Mouse (Mus musculus) left cerebral cortex, postnatal 4 days (tissue): ENCODE results near the gene Eif3g. TPM values are rescaled to one million over a fixed set of nuclear protein-coding genes. Genes with fewer than 3 reads are reported as not detected.

Source experiments
- DNase-seq: peaks from one replicate; pipeline ENCODE4 v3.0.0-alpha.2; 2022
- intact Hi-C: fragments of 180-260 bp; cut with DNase I; formaldehyde crosslinking; loops from one replicate; pipeline ENCODE4 v1.15.1; 2025
- total RNA-seq, 2 experiments: library from RNA; stranded (reverse); gene quantifications; 2 replicates each; pipeline ENCODE4 v1.2.3; 2021

Gene Eif3g
- total RNA-seq: 100 to 1,000 TPM; 144 to 147 TPM

DNA sequence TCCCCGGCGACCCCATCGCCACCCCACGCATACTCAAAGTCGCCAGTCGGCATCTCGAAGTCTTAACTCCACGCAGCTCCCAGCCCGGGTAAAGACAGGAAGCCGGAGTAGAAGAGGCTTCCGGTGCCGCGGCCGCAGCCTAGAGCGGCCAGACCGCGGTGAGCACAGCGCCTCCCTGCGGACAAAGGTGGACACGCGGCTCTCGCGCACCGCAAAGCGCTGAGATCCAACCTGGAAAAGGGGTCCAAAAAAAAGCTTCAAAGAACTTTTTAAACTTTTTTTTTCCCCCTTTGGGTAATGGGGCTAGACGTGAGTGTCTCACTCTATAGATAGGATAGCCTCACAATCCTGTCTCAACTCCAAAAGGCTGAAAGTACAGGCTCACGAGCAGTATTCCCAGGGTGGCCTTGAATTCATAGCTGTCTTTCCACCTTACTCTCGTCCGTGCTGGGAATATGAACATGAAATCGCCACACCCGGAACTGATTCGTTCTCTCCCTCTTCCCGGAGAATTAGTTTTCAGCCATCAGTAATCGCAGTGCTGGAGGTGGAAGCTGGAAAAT, at the start of gene Eif3g:
Gene Eif3g (minus strand): TSS at position 113 of the 563 bp plus-strand sequence.
- intact Hi-C loops: no loop called here
- DNase-seq: peak; percentile 87

- no peak for DNase-seq
- intact Hi-C loops: no loop called here
These were observed 47.9 kb upstream of the Eif3g start for GRCm38 (mm10) chr9:20946066-20946880.

DNA sequence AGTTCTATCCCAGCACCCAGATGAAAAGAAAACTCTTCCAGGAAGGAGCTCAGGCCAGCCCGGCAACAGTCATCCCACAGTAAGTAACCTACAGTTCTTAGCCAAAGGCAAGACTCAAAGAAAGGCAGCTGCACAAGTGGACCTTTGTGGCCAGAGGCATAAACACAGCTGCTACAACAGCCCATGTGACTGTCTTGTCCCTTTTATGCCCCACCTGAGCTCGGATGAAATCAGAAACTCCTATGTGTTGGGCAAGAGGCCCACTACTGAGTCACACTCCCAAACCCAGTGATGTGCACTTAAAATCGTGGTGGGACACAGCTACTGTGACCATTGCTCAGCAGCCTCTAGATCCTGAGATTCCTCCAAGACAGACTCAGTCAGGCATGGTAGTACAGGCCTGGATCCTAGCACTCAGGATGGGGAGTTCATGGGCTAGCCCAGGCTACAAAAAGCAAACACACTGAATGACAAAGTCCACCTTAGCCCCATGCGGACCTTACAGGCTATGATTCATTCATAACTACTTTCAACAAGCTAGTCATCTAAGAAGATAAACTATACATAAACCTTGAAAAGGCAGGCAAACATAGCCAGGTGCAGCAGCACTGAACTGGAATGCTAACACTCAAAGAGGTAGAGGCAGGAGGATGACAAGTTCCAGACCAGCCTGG, 46.4 kb upstream of the Eif3g start:
- no peak for DNase-seq
- intact Hi-C loops: no loop called here

DNA sequence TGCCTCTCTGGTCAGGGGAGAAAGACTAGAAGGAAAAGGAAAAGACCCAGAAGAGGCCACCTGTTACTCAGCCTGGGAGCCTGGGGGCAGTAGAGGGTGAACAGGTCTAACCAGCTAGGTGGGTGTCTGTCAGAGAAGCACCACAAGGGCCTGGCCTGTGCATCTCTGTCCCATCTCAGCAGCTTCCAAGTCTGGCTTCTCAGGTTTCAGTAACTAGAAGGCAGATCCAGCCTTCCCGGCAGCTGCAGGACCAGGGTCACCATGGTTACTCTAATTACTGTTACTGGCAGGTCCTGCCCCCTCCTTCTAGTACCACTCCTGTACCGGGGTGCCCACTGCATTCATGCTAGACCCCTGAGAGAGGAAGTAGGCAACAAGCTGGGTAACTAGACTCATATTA, 45.5 kb upstream of the Eif3g start:
- intact Hi-C loops: no loop called here
- no peak for DNase-seq

GRCm38 (mm10) chr9:20943396-20943795, 45.0 kb upstream of the Eif3g start:
- no peak for DNase-seq
- intact Hi-C loops: no loop called here

GRCm38 (mm10) chr9:20923258-20923657, 24.8 kb upstream of the Eif3g start:
- no peak for DNase-seq
- intact Hi-C loops: no loop called here

DNA sequence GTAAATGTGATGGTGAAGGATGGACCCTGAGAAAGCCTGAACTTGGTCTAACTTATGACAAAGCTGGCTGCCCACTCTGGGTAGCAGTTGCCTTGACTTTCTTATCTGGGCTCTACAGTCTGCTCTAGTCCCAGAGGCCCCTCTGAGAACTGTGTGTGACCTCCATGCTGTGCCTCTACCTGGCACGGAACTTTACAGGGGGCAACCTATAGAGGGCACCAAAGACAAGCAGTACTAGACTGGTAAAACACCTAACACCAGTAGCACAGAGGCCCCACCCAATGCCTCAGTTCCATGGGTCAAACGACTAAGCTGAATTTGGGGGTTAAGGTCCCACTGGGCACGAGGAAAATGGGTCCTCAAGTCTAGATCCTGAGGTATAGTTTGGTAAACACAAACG, 17.7 kb upstream of the Eif3g start:
- no peak for DNase-seq
- intact Hi-C loops: no loop called here

DNA sequence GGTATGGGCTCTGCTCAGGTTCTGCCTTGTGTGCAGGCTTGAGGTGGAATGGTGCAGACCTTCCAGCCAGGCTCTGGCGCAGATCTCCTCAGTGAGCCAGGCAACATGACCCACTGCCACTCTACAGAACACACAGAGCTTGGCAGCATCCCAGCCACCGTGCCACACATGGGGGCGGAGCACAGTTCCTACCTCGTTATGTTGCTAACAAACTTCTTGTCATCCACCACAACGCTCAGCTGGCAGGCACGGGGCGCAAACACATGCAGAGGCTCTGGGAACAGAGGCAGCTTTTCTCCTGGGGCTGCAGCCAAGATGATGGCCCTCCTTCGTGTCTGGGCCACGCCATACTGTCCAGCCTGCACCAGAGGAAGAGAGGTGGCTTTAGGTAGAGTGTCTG, 11.5 kb upstream of the Eif3g start:
- intact Hi-C loops: no loop called here
- no peak for DNase-seq

GRCm38 (mm10) chr9:20902174-20902491, 3.7 kb upstream of the Eif3g start:
- intact Hi-C loops: loop anchor here (5.0 kb wide), 1 partner anchor 95 kb away; no protein-coding TSS in a partner anchor
- no peak for DNase-seq

GRCm38 (mm10) chr9:20901466-20902173, 3.2 kb upstream of the Eif3g start:
- DNase-seq: no peak
- intact Hi-C loops: loop anchor here (5.0 kb wide), 1 partner anchor 96 kb away; no protein-coding TSS in a partner anchor

DNA sequence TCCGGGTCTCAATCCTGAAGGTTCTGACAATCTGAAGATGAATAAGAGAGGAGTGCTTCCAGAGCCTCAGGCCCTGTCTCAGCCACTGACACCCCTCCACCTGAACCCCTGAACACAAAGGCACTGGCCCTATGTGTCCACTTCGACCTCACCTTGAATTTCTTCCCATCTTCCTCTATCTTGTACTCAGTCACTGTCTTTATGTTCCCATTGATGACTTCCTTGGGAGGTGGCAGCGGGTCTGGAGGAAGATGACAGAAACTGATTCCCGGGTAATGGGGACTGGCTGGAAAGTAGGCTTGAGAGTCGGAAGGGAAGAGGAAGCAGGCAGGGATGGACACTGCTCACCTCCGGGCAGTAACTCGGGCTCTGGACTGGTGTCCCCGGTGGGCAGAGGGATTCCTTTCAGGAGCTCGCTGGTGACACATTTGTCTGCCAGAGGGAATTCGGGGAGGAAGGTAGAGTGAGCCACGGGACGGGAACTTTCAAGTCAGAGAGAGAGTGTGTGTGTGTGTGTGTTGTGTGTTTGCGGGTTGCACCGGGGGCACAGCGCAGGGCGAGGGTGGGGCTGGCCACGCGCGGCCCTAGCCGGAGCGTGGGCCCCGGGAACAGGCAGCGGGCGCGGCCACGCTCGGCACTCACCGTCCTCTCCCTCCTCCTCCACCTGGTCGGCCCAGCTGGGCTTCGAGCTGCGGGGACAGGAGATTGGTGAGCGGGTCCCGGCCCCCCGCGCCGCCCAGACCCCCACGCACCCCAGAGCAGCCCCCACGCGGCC, 500 bp downstream of the Eif3g start:
- DNase-seq: no peak
- intact Hi-C loops: no loop called here

DNA sequence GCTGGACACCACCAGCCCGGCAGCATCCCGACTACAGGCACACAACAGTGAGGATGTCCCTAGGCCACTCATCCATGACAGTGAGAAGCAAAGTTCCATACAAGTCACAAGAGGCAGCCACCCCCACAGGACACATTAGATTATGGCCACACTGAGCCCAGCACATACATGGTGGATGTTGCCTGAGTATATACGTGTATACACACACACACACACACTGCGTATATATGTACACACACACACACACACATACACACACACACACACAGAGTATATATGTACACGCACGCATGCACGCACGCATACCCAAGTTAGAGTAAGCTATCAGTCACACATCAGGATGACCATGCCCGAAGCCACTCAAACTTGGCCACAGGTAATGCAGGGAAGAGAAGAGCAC, 3.0 kb downstream of the Eif3g start:
- intact Hi-C loops: no loop called here
- DNase-seq: no peak

DNA sequence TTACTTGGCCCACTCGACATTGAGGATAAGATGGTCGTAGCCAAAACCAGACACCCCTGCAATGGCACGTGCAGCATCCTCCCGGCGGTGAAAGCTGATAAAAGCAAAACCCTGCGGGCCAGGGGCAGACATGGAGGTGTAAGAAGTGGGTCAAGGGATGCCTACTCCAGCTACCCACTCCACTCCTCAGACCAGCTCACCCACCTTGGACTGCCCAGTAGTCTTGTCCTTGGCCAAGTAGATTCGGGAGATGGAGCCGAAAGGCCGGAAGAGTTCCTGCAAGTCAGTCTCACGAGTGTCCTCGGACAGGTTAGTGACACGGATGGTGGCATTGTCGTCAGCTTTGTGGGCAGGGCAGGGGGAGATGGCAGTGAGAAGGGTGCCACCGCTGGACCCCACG, 3.8 kb downstream of the Eif3g start:
- intact Hi-C loops: no loop called here

DNA sequence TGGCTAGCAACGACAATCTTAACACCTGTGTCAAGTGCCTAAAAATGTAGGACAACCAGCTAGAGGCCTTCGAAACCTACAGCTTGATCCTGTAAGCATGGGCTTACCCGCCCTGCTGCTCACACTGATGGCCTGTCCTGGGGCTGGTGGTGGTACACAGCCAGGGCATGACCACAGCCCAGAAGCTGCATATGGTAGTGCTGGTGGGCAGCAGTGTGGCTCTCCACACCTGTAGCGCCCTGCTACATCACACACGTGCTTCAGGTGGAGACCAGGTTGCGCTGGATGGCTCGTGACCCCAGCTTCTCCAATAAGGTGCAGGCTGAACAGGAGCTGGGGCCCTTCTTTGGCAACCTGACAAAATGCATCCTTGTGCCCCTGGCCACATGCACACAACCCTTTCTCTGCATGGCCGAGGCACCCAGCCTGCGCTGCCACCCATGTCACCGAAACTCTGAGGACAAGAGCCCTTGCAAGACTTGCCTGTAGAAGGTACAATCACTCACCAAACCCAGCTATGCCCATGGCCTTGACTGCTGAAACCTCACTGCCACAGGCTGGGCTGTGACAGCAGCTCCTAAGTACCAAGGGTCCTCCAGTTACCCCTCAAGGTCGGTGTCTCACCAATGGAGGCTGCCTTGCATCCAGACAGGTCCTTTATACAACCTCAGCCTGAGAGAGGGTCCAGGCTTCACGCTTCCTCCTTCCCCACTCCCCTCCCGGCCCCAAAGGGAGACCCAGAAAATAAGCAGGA, 4.7 kb downstream of the Eif3g start:
- no peak for DNase-seq
- intact Hi-C loops: no loop called here

More for the DNA sequence above, 3.8 kb downstream of the Eif3g start:
- DNase-seq: no peak

DNA sequence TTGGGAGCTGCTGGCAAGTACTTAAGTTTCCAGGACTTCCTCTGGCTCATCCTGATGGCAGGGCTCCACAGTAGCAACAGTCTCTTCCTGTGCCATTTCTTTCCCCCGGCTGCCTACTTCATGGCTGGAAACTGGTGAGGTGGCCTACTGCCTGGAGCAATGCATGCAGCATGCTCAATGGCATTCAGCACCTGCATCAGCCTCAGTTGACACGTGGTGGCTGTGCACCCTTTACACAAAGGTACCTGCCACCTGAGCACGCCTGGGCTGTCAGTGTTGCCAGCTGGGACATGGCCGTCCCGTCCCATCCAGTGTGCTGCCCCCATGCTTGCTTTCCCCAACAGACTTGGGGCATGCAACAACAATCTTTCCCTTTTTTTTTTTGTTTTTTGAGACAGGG, 5.4 kb downstream of the Eif3g start:
- DNase-seq: no peak
- intact Hi-C loops: no loop called here

GRCm38 (mm10) chr9:20892104-20892653, 6.2 kb downstream of the Eif3g start:
- DNase-seq: no peak
- intact Hi-C loops: no loop called here

- DNase-seq: no peak
- intact Hi-C loops: no loop called here
These were observed 6.9 kb downstream of the Eif3g start for GRCm38 (mm10) chr9:20891339-20892103.

DNA sequence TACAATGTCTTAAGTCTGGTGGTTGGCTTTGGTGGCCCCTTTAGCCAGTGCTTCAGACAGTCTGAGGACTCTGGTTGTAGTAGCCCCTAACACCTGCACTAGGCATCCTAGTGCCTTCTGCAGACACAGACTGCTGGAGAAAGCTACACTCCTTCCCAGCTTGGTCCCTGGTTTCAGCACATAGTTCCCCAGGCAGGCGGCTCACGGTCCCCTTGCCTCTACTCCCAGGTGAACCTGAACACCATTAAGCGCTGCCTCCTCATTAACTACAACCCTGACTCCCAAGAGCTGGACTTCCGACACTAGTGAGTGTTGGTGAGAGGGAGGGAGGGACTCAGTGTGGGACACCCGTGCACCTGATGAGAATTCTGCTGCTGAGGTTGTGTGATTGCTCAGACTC, 8.0 kb downstream of the Eif3g start:
- intact Hi-C loops: no loop called here
- no peak for DNase-seq
